Mouse (Mus musculus): ENCODE measurements around the gene Pcnx2.

The Pcnx2 gene

DNA sequence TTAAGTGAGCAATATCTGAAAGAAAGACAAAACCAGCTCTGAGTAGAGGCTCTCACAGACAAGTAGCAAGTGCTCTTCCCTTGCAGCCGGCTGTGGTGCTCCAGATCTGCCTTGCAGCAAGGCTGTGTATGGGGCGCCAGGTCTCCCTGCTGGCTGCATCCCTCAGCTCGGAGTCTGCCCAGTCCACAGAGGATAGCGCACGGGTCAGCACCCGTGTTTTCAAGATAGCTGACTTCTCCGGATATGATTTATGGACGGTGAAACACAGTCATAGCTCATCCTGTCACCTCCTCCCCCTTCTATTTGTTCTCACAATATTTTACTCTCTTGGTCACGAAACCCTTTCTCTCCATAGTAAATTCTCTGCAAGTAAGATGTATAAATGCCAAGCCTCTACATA is 79.3 kb downstream of the Pcnx2 start:
- DNase-seq: no peak

DNA sequence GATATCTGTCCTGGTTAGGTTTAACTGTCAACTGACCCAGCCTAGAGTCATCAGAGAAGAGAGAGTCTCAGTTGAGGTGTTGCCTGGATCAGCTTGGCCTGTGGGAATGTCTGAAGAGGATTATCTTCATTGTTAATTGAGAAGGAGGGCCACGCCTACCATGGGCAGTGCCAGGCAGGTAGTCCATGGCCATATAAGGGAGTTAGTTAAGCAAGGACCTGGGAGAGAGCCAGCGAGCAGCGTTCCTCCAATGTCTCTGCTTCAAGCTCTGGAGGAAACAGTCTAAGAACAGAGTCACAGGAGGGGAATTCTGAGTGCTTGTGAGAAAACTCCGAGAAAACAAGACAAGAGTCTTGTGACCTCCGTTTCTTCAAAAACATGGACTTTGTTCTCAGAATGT is 81.4 kb downstream of the Pcnx2 start:
- DNase-seq: no peak

DNA sequence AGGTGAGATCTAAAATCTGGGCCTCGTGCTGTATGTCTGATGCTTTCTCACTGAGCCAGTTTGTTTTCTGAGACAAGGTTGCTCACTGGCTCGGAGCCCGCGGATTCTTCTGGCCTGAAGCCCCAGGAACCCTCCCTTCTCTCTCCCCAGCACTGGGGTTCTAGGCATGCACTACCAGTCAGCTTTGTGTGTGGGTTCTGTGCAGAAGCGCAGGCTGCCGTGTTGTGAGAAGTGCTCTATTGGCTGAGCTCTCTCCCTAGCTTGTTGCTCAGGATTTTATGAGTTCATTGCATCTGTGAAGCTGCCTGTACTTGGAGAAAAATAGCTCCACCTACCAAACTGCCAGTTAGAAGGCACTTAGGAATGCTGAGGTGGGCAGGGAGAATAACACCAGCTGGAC is 89.3 kb downstream of the Pcnx2 start:
- DNase-seq: peak; percentile 69

DNA sequence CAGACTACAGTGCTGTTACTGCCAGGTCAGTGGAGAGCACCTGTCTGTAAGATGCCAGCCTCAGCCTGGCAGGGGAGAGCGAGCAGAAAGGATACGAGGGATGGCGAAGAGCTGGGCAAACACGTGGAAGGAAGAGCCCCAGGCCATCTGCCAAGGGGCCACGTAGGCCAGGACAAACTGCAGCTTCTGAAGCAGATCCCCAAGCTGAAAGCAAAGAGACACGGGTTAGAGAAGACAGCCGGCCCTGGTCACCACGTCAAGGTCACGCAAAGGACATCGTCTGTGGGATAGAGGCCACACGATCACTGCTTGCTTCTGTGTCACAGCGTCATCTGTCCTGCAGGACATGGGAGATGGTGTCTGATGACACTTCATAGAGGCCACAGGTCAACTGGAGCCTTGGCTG is 90.2 kb downstream of the Pcnx2 start:
- DNase-seq: no peak

DNA sequence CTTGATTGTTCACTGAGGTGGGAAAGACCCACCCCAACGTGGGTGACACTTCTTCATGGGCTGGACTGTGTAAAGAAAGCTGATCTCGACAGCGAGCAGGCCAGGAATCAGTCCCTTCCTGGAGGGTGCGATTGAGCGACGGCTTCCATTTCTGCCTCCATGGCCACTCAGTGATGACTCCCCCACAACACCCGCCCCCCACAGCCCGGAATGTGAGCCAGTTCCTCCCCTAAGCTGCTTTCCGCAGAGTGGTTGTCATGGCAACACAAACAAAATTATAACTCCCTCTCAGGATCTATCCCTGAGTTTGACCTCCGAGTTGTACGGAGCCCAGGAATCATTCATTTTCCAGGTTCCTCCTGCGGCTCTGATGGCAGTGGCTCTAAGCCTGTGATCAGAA is 91.7 kb downstream of the Pcnx2 start:
- DNase-seq: no peak

DNA sequence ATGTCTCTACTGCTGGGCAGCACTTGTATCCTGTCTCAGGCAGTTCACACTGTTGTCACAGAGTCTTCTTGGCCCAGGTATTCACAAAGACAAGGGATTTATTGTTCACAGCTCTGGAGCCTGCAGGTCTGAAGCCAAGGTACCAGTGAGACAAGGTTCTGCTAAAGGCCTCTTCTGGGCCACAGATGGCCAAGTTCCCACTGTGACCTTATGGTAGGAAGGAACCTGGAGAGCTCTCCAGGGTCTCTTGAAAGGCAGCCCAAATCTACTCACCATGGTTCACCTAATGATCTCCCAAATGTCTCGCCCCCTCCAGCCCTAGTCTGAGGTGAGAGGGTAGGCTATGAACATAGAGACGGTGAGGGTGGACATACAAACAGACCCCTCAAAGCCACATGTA is 101.1 kb downstream of the Pcnx2 start:
- DNase-seq: no peak

DNA sequence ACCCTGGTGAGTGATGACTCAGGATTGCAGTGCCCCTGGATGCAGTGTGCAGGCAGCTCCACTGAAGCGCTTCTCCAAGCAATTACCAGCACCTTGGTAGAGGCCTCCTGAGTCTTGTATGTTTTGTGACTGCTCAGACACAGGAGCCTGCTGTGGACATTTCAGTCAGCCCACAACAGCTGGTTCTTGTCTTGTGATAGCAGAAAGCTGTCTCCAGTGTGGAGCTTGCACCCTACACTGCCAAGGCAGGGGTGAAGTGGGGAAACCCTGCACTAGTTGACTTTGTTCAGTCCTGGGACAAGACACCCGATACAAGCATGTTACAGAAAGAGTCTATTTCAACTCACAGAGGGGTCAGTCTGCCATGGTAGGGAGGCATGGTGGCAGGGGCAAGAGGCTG is 102.8 kb downstream of the Pcnx2 start:
- DNase-seq: no peak

DNA sequence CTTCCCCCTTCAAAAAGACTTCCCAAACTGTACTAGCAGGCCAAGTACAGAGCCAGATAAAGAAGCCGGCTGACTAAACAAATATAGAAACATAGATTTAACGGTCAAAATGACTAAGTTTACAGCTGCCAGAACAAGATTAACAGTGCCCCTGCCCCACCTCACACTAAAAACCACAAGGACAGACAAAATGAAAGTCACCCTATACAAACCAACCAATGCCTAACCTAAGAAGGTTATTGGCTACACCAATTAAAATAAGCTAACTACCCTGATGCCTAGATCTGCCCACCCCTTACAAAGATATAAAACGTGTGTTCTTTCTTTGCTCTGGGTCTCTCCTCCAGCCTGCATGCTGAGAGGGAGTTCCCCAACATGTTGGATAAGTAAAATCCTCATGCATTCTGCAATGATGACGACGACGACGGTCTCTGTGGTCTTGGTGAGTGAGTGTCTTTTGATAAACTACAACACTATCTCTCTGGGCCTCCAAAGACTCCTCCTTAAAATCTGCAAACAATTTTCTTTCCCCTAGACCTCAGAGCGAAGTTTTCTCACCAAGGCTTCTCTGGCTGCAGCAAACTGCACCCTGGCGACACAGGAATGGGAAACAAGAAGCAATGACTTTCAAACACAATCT is 105.2 kb downstream of the Pcnx2 start:
- DNase-seq: no peak

DNA sequence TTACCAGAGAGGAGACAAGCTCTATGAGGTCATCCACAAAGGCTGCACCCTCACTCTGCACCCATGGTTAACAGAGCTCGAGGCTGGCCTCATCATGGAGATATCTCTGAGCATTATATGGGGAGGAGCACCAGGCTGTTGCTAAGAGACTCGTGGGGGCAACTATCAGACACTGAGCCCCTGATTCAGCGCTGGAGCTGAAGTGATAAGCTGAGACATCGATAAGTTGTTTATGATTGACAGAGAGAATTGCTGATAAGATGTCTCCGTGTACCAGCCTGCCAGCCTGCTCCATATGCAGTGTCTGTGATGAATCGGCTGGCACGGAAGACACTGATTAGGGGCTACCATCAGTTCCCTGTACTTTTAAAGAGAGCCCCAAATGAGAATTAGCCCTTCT is 111.2 kb downstream of the Pcnx2 start:
- DNase-seq: no peak

DNA sequence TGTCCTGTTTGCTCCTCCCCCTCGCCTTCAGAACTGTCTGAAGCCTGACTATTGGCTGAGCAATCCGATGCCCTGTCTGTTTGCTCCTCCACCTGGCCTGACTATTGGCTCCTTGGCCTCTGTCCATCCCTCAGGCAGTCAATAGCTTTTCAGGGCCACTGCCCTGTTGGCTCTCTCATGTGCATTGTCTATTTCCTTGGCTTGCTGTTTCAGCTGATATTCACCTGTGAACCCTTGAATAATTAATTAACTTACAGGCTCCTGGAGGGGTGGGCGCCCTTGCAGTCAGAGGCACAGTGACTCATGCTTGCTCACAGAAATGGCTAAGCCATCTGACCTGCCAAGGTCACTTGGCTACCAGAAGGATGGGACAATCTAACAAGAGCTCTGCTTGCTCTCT is 116.0 kb downstream of the Pcnx2 start:
- no peak for DNase-seq

DNA sequence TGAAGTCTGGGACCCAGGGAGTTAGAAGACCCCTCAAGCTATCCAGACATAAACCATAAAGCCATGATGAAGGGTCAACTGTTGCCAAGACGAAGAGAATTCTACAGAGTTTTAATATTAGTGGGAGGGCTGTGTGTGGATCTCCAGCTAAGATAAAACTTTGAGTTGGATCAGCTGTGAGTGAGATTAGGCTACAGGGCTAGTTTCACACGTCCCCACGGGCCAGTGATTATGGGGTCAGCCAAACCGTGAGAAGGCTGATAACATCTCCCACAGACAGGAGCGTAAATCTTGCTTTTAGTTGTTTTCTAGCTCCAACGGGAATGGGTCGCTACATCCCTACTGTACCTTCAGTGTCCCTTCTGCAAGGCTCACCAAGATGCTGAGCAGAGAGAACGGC is 118.5 kb downstream of the Pcnx2 start:
- DNase-seq: no peak

DNA sequence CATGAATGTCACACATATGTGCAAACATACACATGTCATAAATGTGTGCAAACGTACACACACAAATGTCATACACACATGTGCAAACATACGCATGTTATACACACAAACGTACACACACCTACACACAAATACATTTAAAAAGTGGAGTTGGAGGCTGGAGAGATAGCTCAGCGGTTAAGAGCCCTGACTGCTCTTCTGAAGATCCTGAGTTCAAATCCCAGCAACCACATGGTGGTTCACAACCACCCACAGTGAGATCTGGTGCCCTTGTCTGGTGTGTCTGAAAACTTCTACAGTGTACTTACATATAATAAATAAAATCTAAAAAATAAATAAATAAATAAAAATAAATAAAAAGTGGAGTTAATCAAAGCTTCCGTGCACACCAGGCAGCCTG is 119.2 kb downstream of the Pcnx2 start:
- no peak for DNase-seq

DNA sequence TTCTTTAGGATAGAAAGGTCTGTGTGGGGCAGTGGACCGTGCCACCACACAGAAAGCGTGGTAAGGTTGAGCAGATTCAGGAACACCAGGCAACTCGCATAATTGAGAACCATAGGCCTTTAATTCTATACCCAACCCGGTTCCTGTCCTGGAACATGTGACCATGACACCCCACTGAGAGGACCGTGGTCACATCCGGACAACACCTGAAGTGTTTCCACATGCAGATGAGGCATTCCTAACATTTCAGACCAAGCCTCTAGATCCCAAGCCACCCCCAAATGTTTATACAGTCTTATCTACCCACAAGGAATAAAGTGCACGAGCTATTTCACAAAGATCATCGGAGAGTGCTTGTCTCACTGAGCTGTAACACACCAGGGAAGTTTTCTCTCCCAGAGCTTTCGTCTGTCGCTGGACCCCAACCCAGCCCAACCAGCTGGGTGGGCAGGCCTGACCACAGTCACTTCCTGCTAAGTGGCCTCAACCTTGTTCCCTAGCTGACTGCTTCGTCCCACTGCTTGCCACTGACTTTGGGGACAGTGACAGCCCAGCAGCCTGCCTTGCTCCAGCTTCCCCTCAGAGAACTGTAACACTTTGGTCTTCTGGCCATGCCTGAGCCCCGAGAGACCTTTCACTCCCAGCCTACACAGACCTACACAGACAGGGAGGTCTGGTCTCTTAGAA is 120.5 kb downstream of the Pcnx2 start:
- no peak for DNase-seq

DNA sequence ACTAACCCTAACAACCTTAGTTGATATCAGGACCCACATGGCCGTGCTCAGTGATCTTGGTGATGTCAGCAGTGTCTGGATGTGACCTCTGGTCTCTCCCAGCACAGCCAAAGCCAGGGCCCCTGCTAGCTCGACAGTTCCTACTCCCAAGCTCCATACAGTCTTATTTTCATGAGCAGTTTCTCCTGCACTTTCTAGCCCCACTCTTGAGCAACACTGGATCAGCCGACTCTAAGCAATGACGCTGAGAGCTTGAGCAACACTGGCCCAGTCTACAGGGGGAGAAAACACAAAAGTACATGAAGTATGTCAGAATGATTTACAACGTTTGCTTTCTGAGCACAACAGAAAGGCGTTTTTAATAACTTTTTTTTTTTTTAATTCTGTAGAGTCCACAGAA is 121.3 kb downstream of the Pcnx2 start:
- DNase-seq: no peak

DNA sequence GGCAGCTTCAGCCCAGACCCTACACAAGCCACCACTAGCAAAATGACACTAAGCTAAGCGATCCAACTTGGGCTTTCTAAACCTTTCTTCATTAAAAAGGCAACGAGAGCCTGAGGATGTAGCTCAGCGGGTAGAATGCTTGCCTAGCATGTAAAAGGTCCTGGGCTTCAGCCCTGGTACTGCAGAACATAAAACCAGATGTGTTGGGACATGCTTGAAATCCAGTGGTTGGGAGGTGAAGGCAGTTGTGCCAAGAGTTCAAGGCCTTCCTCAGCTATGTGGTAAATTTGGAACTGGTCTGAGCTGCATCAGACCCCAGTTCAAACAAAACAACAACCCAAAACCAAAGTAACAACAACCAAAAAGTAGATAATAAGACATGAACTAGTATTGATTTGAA is 121.8 kb downstream of the Pcnx2 start:
- no peak for DNase-seq

DNA sequence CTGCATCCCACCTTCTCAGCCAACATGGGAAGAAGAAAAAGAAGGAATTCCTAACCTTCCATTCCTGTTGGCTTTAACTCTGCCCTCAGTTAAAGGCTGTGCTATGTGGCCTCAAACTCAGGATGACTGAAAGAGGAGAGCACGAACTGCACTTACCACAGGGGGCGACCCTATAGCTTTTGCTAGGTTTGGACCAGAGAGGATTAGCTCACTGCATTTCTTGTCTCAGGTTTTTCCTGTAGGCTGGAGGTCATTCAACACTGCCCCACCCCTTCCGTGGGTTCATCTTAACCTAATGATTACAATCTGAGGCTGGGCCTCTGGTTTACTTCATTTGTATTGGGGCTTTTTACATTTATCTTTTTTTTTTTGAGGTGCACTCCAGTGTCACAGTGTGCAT is 123.1 kb downstream of the Pcnx2 start:
- no peak for DNase-seq

DNA sequence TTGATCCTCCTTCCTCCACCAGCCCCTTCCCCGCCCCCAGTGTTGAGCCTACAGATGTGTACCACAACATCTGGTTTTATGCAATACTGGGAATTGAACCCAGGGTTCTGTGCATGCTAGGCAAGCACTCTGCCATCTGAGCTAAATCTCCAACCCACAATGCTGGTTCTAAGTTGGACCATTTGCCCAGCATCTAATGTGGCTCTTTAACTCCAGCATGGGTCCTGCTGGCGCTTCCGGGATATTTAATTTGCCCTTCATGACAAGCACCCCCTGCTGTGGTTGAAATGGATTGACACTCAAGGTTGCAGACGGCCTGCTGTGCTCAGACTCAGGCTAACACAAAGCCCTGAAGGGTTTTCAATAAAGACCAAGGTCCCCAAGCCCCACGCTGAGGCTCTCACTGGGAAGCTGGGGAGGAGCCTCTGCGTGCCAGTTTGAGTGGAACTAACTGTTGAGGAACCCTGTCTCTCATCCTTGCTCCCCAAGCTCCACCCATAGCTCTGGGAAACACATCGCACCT is 124.8 kb downstream of the Pcnx2 start:
- DNase-seq: no peak

DNA sequence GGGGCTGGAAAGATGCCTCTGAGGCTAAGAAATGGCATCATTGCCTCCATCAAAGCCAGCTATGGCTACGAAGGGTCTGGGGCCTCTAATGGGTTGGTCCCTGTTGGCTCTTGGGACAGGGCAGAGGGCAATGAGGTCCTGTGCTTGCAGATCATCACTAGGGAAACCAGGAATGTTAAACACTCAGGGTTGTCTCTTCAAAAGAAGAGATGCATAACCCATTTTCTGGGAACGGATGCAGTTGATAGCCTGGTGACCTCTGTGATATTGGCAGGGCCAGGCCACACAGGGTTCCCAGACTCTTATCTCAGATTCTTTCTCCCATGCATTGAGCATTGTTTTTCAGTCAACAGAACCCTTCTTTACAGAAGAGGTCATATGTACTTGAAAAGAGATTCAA is 125.8 kb downstream of the Pcnx2 start:
- DNase-seq: no peak

DNA sequence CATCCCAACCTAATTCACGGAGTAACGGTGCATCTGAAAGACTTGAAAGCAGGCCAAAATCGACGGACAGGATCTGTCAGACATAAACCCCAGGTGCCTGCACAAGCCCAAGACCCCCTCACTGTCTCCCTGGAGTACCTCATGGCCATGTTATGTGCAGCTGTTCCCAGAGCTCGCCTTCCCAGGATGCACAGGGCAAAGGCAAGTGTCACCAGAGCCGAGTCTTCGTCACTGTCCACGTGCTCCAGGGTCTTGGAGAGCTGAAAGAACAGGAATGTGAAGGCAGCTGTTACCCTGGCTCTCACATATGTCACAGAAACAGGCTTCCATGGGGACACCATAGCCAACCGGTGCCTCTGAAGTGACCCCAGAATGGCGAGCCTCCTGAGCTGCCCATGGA is 130.0 kb downstream of the Pcnx2 start:
- no peak for DNase-seq

DNA sequence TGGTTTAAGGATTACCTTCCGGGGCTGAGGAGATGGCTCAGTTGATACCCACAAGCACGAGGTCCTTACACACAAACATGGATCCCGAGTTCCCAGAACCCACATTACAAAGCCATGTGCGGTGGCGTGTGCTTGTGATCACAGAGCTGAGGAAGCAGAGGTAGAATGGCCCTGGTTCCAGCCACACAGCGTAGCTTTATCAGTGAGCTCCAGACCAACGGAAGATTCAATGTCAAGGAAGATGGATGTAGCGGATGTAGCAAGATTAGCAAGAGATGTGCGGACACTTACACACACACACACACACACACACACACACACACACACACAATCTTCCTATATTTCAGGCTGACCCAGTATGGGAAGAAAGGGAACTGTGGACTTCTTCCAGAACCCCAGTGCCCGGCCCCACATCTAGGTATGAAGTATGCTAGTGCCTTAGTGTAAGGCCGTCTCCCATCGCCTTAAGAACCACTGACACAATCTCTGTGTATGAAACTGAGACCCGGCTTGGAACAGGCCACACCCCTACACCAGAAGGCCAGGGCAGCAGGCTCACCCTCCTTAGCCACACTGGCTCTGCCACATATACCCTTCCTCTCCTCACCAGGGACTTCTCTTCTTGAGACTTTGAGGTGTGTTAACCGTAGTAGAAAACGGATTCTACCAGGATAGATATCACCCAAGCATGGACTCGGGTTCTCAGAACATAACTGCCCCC is 134.9 kb downstream of the Pcnx2 start:
- no peak for DNase-seq

DNA sequence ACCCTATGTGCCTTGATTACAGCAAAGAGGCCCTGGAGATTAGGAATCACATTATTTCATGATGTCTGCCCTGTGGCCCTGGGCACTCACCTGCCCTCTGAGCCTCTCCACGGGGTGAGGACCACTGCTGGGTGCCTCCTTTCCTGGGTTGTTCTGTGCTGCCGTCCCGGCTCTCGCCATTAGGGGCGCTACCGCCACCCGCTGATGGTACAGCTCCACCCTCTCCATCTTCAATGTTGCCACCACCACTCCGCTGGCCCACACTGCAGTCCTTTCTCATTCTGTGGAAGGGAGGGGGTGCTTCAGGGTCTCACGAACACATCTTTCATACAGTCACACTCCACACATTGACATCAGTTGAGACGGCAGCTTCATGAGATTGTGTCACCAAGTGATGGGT is 139.1 kb downstream of the Pcnx2 start:
- DNase-seq: peak; percentile 33

DNA sequence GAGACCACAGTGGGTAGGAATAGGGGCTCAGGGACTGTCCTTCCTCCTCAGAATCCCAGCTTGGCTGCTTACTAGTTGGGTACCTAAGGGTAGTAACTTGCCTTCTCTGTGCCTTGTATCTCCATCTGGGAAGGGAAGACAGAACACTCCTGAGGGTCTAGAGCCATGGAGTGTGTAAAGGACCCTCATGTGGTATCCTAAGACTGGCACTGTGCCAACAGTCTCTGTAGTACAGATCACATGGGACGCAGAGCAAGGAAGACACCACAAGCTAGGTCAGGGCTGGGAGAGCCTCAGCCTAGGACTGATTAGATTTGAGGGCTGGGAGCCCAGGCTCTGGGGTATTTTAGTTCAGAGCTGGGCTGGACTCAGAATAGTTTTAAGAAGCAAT is 141.0 kb downstream of the Pcnx2 start:
- DNase-seq: no peak

DNA sequence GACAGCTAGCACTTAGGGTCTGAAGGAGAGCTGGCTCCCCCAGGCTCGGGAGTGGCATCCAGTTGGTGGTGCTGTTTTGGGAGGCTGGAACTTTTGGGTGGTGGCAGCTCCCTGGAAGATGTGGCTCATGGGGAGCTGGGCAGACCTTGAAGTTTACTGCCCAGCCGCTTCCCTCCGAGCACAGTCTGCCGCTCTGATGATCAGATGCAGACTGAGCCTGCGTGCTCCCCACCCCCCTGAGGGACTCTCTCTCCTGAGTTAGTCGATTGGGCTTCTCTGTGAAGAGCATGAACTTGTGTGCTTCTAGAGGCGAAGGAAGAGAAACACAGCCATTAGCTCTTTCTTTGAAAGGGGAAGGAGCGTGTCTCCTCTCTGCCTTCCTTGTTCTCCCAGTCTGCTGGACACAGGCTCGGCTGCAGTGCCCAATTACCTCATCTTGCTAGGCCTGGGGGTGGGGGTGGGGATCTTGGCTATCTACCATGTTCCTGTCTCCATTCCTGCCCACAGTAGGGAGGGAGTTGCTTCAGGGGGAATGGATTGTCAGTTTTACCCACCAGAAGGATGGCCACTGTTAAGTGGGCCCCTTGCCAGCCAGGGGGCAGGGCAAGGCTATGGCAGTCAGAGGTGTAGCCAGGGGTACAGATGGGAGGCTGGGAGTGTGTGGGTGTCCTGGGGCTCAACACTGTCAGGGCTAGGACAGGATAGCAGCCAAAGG is 141.6 kb downstream of the Pcnx2 start:
- peak; percentile 17 for DNase-seq

DNA sequence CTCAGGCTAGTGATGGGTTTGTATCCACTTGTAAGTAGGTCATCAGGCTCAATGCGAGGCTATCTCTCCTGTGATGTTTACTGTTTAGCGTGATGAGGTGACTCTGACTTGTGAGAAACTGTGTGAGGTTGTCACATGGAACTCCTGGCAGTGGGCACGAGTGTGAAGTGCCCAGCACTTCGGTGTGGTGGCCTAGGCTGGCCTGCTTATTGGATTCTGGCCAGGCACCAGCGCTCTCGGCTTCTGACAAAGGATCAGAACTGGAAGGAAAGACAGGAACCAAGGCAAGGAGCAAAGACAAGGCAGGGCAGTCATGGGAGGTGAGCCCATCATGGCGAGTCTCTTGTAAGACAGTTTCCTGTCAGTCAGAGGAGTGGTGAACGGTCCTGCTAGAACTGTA is 142.2 kb downstream of the Pcnx2 start:
- DNase-seq: no peak

Data from right cerebral cortex, postnatal 25 days (tissue).